Mouse (Mus musculus) heart, embryonic 12.5 days (tissue): ENCODE results near the gene Akap8. TPM values are rescaled to one million over a fixed set of nuclear protein-coding genes. Genes with fewer than 3 reads are reported as not detected.

Experiments used
- ATAC-seq: fragments of 200-750 bp; cut with Nextera tagmentation; 2 replicates; pipeline ENCODE4 v1.8.0; 2017; ENCODE audit warnings: moderate TSS enrichment, moderate library complexity; ENCODE audit not compliant: insufficient number of reproducible peaks, low FRiP score
- H3K27ac ChIP-seq: fragments of 300-500 bp; sonication (generic); 2 replicates; pipeline ENCODE4 v1.5.1; 2016; ENCODE audit warnings: mild to moderate bottlenecking, moderate library complexity; ENCODE audit not compliant: poor library complexity, severe bottlenecking
- H3K27me3 ChIP-seq: fragments of 300-500 bp; sonication (generic); replicated peaks from 2 replicates; pipeline ENCODE4 v1.6.1; 2016; ENCODE audit warnings: mild to moderate bottlenecking, moderate library complexity
- H3K36me3 ChIP-seq: fragments of 300-500 bp; sonication (generic); 2 replicates; pipeline ENCODE4 v1.6.1; 2016; ENCODE audit warnings: mild to moderate bottlenecking, moderate library complexity
- H3K4me1 ChIP-seq: fragments of 300-500 bp; sonication (generic); replicated peaks from 2 replicates; pipeline ENCODE4 v1.6.1; 2016; ENCODE audit warnings: mild to moderate bottlenecking
- H3K4me2 ChIP-seq: fragments of 300-500 bp; sonication (generic); 2 replicates; pipeline ENCODE4 v1.6.1; 2016; ENCODE audit warnings: mild to moderate bottlenecking, moderate library complexity
- H3K4me3 ChIP-seq: fragments of 300-500 bp; sonication (generic); 2 replicates; pipeline ENCODE4 v1.5.1; 2016; ENCODE audit warnings: mild to moderate bottlenecking
- H3K9ac ChIP-seq: fragments of 300-500 bp; sonication (generic); 2 replicates; pipeline ENCODE4 v1.6.1; 2016; ENCODE audit warnings: mild to moderate bottlenecking, moderate library complexity
- H3K9me3 ChIP-seq: fragments of 300-500 bp; sonication (generic); replicated peaks from 2 replicates; pipeline ENCODE4 v1.6.1; 2016; ENCODE audit warnings: mild to moderate bottlenecking, moderate library complexity
- whole genome bisulfite sequencing: fragments of 180-500 bp; shearing (Covaris S2); methylation state at CpG from one replicate; pipeline ENCODE4 v1.1.7; 2016; 5-methylcytosine and 5-hydroxymethylcytosine counted together
- polyA plus RNA-seq: library from polyadenylated mRNA; unstranded; fragments of >200 nt; fragmentation: Nextera tagmentation; extraction: Ambion mirVana; gene quantifications from 2 replicates; pipeline ENCODE4 v1.2.1, GENCODE M21; 2016

Gene Akap8
- polyA plus RNA-seq, result 85.1 and 88.9 TPM in 2 replicates

- Histone ChIP-seq H3K36me3 (peaks cover 49% of the 10 kb centered on the region), H3K27ac (peak within 1 kb of the TSS; percentile 96), H3K4me3 (peak within 1 kb of the TSS; percentile 92), H3K4me2 (peak within 1 kb of the TSS; percentile 95), H3K9ac (peak within 1 kb of the TSS; percentile 93), H3K27me3 (no peaks in the 10 kb centered on the region), H3K9me3 (no peaks in the 10 kb centered on the region), H3K4me1 (peaks cover 28% of the 10 kb centered on the region)
- ATAC-seq, result peak; percentile 97
- WGBS, result under 1% methylated on average over 83 of the region's 83 CpGs
Observed at GRCm38 (mm10) chr17:32320597-32321389, at the start of gene Akap8. Gene Akap8, minus strand, starts transcription at chr17:32321238.

DNA sequence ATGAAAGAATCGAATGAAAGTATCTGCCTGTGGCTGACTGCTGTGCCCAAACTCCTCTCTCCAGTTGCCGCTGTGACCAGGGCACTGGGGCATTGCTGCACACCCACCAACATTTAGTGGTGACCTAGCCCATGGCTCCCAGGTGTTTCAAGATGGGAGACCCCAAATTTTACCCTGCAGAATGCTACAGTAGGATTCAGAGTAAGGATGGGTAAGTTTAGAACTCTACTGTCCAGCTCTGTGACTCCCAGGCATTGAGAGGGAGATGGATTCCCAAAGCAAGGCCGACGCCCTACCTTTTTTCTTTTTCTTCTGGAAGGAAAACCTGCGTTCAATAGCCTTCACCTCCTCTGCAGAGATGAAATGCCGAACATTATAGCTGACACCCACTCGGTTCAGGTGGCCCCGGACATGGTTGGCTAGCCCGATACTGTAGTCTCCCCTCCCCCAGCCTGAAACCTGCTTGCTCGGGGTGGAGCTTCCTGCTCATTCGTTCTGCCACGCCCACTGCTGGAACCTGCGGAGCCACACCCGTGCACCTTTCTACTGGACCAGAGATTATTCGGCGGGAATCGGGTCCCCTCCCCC is 48.0 kb upstream of the Akap8 start:
- ATAC-seq, result no peak
- 15% methylated on average over 14 of the region's 17 CpGs for WGBS
- Histone ChIP-seq H3K36me3 (0 out of 2 replicates have a peak, but pooled peaks cover 3% of the 10 kb centered on the region), H3K4me3 (peak overlapping the region; percentile 33), H3K27ac (no peak overlapping the region), H3K27me3 (no peaks in the 10 kb centered on the region), H3K4me1 (peaks cover 13% of the 10 kb centered on the region), H3K4me2 (peak overlapping the region; percentile 59), H3K9ac (no peak overlapping the region), H3K9me3 (no peaks in the 10 kb centered on the region)

DNA sequence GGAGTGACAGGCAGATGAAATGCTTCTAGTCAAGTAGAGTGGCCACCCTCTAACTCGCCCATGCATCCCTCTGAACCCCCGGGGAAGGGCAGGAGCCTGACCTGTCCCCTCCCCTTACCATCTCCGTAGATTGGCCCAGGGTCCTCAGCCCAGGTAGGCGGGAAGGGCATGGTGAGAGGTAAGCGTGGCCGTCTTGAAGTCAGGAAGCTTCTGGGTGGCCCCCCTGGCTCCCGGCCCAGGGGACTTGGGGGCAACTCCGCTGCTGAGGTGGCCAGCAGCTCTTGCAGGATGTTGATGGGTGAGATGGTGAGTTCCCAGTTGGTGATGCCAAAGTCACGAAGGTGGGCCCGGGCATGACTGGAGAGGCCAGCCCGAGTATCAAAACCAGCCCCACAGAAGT is 46.7 kb upstream of the Akap8 start:
- 79% methylated on average over 11 of the region's 11 CpGs for WGBS
- no peaks in the 10 kb centered on the region for H3K27me3 ChIP-seq

GRCm38 (mm10) chr17:32365296-32365695 is 44.3 kb upstream of the Akap8 start:
- WGBS, result 43% methylated on average over 1 of the region's 1 CpGs
- Histone ChIP-seq H3K9me3 (no peaks in the 10 kb centered on the region), H3K4me1 (peaks cover 30% of the 10 kb centered on the region), H3K9ac (no peak overlapping the region), H3K36me3 (peaks cover 29% of the 10 kb centered on the region), H3K4me2 (peak overlapping the region; percentile 94), H3K4me3 (no peak overlapping the region), H3K27me3 (no peaks in the 10 kb centered on the region), H3K27ac (no peak overlapping the region)
- no peak for ATAC-seq

More for the DNA sequence above, 46.7 kb upstream of the Akap8 start:
- Histone ChIP-seq H3K4me1 (peaks cover 22% of the 10 kb centered on the region), H3K4me3 (no peak overlapping the region), H3K4me2 (no peak overlapping the region), H3K27ac (no peak overlapping the region), H3K9me3 (no peaks in the 10 kb centered on the region), H3K9ac (no peak overlapping the region), H3K36me3 (peaks cover 5% of the 10 kb centered on the region; the same call in 1 of the 2 replicates)
- ATAC-seq, result no peak

DNA sequence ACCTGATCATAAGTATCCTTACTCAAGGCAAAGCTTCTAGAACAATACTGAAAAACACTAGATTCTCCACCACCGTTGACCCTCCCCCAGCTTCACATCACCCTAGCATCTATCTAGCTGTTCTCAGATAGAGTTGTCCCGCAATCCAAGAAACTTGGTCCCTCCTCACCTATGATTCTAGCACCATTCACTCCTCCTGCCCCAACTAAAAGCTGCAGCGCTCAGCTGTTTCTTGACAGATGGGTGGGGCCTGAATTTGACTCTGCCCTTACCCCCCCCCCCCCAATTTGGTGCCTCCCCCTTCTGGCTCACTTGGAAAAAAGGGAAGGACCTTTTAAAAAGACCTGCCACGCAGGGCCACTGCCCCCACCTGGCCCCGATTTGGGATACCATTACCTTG is 43.8 kb upstream of the Akap8 start:
- WGBS, result 47% methylated on average over 5 of the region's 5 CpGs
- Histone ChIP-seq H3K27me3 (no peaks in the 10 kb centered on the region), H3K27ac (peak overlapping the region; percentile 42; the same call in 1 of the 2 replicates), H3K4me1 (peaks cover 30% of the 10 kb centered on the region), H3K4me3 (peak overlapping the region; percentile 80), H3K36me3 (peaks cover 33% of the 10 kb centered on the region), H3K4me2 (peak overlapping the region; percentile 94), H3K9ac (no peak overlapping the region), H3K9me3 (no peaks in the 10 kb centered on the region)
- no peak for ATAC-seq

GRCm38 (mm10) chr17:32364331-32364730 is 43.3 kb upstream of the Akap8 start:
- Histone ChIP-seq H3K4me1 (peaks cover 30% of the 10 kb centered on the region), H3K36me3 (peaks cover 39% of the 10 kb centered on the region), H3K27ac (peak overlapping the region; percentile 42), H3K4me2 (peak overlapping the region; percentile 94), H3K9ac (peak overlapping the region; percentile 86), H3K27me3 (no peaks in the 10 kb centered on the region), H3K9me3 (no peaks in the 10 kb centered on the region), H3K4me3 (peak overlapping the region; percentile 80)
- peak; percentile 93 for ATAC-seq
- WGBS, result under 1% methylated on average over 47 of the region's 47 CpGs

- peak; percentile 60; the same call in 1 of the 2 replicates for ATAC-seq
- WGBS, result 3% methylated on average over 41 of the region's 50 CpGs
- H3K9ac ChIP-seq, result peak overlapping the region; percentile 86
- H3K9me3 ChIP-seq, result no peaks in the 10 kb centered on the region
- peak overlapping the region; percentile 15 for H3K27ac ChIP-seq
- H3K36me3 ChIP-seq, result peaks cover 43% of the 10 kb centered on the region
- peaks cover 26% of the 10 kb centered on the region for H3K4me1 ChIP-seq
- peak overlapping the region; percentile 94 for H3K4me2 ChIP-seq
- no peaks in the 10 kb centered on the region for H3K27me3 ChIP-seq
- H3K4me3 ChIP-seq, result peak overlapping the region; percentile 80
Observed at GRCm38 (mm10) chr17:32363821-32364301, 42.8 kb upstream of the Akap8 start.

DNA sequence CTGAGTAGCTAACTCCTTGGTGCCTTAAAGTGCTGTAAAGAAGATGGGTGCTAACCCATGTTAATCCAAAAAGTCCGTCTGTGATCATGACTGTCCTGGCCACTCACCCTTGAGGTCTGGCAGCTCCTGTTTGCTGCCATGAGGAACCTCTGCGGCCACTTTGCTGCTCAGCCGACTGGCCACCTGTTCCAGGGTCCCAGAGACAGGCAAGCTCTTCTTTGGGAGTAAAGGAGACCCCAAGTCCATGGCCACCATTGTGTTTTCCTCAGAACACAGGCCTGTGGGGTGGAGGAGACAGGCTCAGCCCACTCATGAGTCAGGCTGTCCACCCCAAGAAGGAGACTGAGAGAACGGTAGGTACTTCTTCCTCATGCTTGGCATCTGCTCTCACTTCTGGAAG is 41.6 kb upstream of the Akap8 start:
- Histone ChIP-seq H3K27me3 (no peaks in the 10 kb centered on the region), H3K27ac (no peak overlapping the region), H3K4me3 (peak overlapping the region; percentile 80; the same call in 1 of the 2 replicates), H3K36me3 (peaks cover 55% of the 10 kb centered on the region), H3K9ac (peak overlapping the region; percentile 86), H3K9me3 (no peaks in the 10 kb centered on the region), H3K4me2 (peak overlapping the region; percentile 94), H3K4me1 (peaks cover 25% of the 10 kb centered on the region)
- 80% methylated on average over 4 of the region's 4 CpGs for WGBS
- ATAC-seq, result no peak

DNA sequence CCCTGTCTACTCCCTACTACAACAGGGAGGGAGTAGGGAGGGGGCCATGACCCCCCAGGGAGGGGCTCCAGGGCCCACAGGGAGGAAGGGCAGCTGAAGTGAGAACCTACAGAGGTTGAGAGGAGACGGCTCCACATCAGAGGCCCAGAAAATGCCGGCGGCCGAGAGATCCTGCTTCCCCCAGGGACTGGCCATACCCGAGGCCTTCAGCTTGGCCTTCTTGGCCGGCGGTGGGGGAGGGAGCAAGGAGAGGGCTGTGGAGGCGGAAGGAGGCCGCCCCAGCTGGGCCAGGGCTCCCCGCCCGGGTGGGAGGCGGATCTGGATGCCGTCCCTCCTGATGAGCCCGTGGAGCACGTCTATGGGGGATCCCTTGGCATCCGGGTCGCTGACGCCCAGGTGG is 38.9 kb upstream of the Akap8 start:
- Histone ChIP-seq H3K4me1 (peaks cover 20% of the 10 kb centered on the region), H3K4me2 (no peak overlapping the region), H3K9ac (no peak overlapping the region), H3K36me3 (peaks cover 79% of the 10 kb centered on the region), H3K27ac (no peak overlapping the region), H3K27me3 (no peaks in the 10 kb centered on the region), H3K9me3 (no peaks in the 10 kb centered on the region), H3K4me3 (no peak overlapping the region)
- WGBS, result 90% methylated on average over 18 of the region's 18 CpGs
- ATAC-seq, result no peak

DNA sequence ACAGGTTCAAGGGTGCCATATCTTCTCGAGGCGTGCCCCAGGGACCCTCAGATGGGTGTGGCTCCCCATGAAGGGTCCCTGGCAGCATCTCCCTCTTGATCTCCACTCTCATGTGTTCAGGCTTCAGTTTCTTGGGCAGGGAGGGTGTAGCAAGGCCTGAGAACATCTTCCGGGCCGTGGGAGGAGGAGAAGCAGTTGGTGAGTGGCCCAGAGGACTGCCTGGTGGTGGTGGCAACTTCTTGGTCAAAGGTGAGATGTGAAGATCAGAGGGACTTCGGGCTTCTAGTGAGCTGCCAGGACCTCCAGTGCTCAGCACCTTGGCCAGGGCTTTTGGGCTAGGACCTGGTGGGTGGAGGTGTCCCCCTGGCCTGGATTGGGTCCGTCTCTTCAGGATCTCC is 37.9 kb upstream of the Akap8 start:
- H3K27me3 ChIP-seq, result no peaks in the 10 kb centered on the region
- H3K4me2 ChIP-seq, result no peak overlapping the region
- no peak overlapping the region for H3K4me3 ChIP-seq
- ATAC-seq, result no peak
- peaks cover 21% of the 10 kb centered on the region for H3K4me1 ChIP-seq
- no peaks in the 10 kb centered on the region for H3K9me3 ChIP-seq
- H3K27ac ChIP-seq, result no peak overlapping the region
- H3K9ac ChIP-seq, result no peak overlapping the region
- peaks cover 88% of the 10 kb centered on the region for H3K36me3 ChIP-seq
- 91% methylated on average over 6 of the region's 6 CpGs for WGBS

- Histone ChIP-seq H3K36me3 (peaks cover 94% of the 10 kb centered on the region), H3K9me3 (no peaks in the 10 kb centered on the region), H3K27me3 (no peaks in the 10 kb centered on the region), H3K27ac (no peak overlapping the region), H3K4me2 (no peak overlapping the region), H3K4me1 (peaks cover 18% of the 10 kb centered on the region), H3K9ac (no peak overlapping the region), H3K4me3 (no peak overlapping the region)
- 95% methylated on average over 7 of the region's 7 CpGs for WGBS
- no peak for ATAC-seq
Observed at GRCm38 (mm10) chr17:32358192-32358942, 37.3 kb upstream of the Akap8 start.
